Mouse (Mus musculus) right cerebral cortex, postnatal 4 days (tissue): ENCODE measurements at regions not wholly inside any gene's neighbourhood (a gene's known extent, or its start where the extent isn't known, plus 50 kb on each side); places are given as distances from the start of the nearest gene placed in this dataset.

Experiments
- DNase-seq: peaks from one replicate; pipeline ENCODE4 v3.0.0-alpha.2; 2022

DNA sequence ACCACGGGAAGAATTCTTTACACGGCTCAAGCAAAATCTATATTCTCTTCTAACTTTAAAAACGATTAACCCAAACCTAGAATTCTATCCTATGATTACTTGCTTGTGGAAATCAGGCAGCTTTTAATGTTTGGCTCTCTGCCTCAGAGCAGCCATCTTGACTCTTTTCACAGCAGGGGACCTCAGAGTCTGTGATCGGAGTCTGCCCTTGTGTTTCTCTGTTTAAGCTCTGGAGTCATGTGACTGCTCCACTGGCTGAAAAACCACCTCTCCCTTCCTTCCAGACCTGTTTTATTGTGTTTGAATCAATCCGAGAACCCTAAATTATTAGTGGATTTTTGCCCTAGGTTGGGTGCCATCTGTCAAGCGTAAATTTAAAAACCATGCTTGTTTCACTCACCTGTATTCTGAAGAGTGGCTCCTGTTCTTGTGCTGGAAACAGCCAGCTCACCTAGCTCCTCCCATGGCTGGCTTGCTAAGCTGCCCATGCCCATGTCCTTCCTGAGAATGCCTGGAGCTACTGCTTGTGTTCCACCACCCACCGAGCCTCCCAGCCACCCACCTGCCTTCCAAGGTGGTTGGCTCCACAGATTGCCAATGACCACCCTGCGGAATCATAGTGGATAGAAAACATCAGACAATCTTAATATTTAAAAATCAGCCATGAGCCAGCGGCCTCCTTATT, 62.6 kb downstream of the Perp start:
- no peak for DNase-seq

DNA sequence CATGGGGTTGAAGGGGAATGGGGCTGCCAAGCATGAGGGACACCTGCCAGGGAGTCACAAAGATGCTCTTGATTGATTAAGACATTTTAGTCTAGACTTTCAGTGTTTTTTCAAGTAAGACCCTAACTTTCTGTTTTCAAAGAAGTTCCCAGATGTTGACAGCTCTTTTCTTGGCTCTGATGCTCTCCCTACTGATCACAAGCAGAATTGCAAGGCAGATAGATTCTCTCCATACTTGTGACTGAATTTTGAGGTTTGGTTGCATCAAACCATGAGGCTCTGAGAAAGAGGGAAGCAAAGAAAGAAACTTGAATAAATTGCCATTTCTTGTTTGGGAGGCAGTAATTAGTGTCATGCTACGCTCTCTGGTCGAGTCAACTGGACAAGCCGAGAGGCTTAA, 64.5 kb downstream of the Perp start:
- DNase-seq: no peak

GRCm38 (mm10) chr10:18910898-18911297, 66.1 kb downstream of the Perp start:
- peak; percentile 9 for DNase-seq

DNA sequence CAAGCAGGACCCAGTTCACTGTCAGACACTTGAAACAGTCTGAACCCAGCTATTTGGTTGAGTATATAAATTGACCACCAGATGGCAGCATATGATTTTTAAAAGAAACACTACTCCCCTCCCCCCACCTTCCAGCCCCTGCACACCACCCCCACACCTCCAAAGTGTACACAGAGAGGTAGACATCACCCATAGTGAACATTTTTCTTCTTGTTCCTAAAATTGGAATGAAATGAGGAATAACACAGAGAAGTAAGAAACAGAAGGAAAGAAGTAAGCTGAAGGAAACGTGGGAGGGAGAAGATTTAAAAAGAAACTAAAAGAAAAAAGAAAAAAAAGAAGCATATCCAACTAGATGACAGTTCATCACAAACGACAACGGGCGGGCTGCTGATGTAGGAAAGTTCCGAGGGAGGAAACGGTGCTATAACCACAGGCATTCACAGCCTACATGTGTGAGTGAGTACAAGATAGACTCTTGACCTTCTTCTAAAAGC, 72.3 kb downstream of the Perp start:
- no peak for DNase-seq

DNA sequence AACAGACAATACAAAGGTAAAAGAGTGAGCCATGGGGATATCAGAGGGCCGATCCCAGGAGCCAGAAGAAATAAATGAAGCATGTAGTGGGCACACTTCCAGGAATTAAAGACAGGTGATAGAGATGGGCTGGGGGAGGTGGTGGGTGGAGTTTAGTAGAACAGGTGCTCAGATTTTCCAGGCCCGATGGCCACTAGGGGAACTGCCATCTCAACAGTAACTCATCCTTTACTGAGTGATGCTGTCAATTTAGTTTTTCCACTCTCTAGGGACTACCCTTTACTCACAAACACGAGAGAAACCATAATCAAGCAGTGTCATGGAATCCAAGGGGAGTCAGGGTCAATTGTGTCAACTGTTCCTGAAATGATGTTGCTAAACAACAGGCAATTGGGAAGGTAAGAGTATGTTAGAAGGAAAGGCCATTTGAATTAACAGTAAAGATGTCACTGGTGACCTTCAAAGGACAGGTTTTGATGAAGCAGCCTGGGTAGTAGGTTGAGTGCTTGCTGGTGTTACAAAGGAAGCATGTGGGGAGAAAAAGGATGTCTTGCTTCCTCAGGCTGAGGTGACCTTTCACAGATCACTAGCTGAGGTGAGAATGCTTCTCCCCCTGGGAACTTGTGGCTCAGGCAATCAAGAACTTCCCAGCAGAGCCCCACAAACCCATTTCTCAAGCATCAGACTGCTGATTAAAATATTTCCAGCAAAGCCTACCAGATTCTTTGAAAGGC, 78.4 kb downstream of the Perp start:
- no peak for DNase-seq

GRCm38 (mm10) chr10:18927811-18928210, 83.0 kb downstream of the Perp start:
- no peak for DNase-seq

- no peak for DNase-seq
Measured at GRCm38 (mm10) chr10:18931344-18931743, 84.1 kb downstream of the Tnfaip3 start.

DNA sequence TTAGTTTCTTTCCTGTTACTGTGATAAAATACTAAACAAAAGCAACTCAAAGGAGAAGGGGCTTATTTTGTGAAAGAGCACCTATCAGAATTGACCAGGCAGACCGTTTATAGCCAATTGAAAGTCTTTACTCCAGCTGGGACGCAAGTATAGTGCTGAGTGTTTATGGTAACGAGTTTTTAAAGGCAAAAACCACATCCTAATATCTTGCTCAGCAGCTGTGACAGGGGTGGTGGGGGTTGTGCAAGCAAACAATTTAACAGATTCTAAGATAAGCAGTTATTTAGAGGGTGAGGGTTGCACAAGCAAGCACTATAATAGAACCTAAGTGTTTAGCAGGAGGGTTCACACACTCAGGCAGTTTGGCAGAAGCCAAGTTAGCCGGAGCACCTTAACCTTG, 74.0 kb downstream of the Tnfaip3 start:
- no peak for DNase-seq

DNA sequence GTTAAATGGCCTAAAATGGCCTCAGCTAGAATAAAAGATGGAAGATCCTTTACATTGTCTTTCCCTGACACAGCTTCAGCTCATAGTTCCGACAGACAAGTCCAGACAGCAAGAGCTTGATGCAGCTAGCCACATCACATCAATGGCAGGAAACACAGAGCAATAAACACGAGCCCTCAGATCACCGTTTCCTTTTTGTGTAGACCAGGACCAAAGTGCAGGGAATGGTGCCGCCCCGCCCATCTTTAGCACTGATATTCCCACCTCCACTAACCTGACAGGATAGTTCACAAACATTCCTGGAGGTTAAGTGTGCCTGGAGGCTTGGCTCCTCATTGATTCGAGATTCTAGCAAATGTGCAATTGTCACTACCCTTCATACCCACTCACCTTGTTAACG, 73.5 kb downstream of the Tnfaip3 start:
- DNase-seq: no peak

- DNase-seq: no peak
Measured at GRCm38 (mm10) chr10:18943296-18944075, 72.0 kb downstream of the Tnfaip3 start.

DNA sequence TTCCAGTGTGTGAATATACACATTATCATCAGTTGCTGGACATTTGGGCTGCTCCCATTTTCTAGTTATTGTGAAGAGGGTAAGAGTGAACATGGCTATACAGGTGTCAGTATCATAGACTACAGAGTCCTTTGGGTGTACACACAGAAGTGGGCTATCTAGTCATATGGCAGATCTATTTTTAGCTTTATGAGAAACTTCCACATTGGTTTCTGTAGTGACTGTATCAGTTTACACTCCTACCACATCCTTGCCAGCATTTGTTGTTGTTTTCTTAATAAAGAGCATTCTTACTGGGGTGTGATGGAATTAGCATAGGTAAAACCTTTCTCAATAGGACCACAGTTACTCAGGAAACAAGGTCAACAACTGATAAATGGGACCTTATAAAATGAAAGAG, 68.7 kb downstream of the Tnfaip3 start:
- DNase-seq: no peak
